Mouse (Mus musculus): ENCODE results near the gene Ntm. TPM values are rescaled to one million over a fixed set of nuclear protein-coding genes. Genes with fewer than 3 reads are reported as not detected.

The Ntm gene
- total and polyA plus RNA-seq, 3 experiments, result not detected

- Histone ChIP-seq H3K27me3 (ENCODE audit: control insufficient read depth in 1 of 2, insufficient read depth in 2 of 2, low read length in 2 of 2) (no peaks in the 10 kb centered on the region), H3K9me3 (replicated peaks; ENCODE audit: insufficient read depth, low read length) (no peaks in the 10 kb centered on the region), H3K4me3 (ENCODE audit: control insufficient read depth in 1 of 2, insufficient read depth in 1 of 2, low read depth in 2 of 2, low read length in 2 of 2) (no peak overlapping the region), H3K79me2 (ENCODE audit: control insufficient read depth, insufficient read depth, low read length, poor library complexity) (no peaks in the 10 kb centered on the region), H3K4me1 (ENCODE audit: control insufficient read depth in 1 of 2, insufficient read depth in 2 of 2, low read length in 2 of 2) (no peaks in the 10 kb centered on the region), H3K27ac (ENCODE audit: control insufficient read depth, low read depth, low read length) (no peak overlapping the region), H3K9ac (ENCODE audit: control insufficient read depth, low read depth, low read length, poor library complexity, severe bottlenecking) (no peak overlapping the region), H3K36me3 (ENCODE audit: control insufficient read depth in 1 of 2, insufficient read depth in 2 of 2, low read length in 2 of 2) (no peaks in the 10 kb centered on the region)
- TF ChIP-seq KAT2A (conservative IDR thresholded peaks at IDR 0.05; ENCODE audit: low read depth, low read length) (no peak), UBTF (IDR thresholded peaks at IDR 0.05; ENCODE audit: borderline replicate concordance, insufficient read depth, low read depth, low read length) (no peak), HCFC1 (IDR thresholded peaks at IDR 0.05; ENCODE audit: low read depth, low read length) (no peak), ZNF384 (IDR thresholded peaks at IDR 0.05; ENCODE audit: low read depth, low read length) (no peak), MYC (IDR thresholded peaks at IDR 0.05; ENCODE audit: low read depth, low read length) (no peak), GABPA (IDR thresholded peaks at IDR 0.05; ENCODE audit: low read depth, low read length) (no peak), NELFE (IDR thresholded peaks at IDR 0.05; ENCODE audit: low read depth, low read length) (no peak), ZKSCAN1 (IDR thresholded peaks at IDR 0.05; ENCODE audit: low read depth, low read length) (no peak), ZMIZ1 (IDR thresholded peaks at IDR 0.05; ENCODE audit: low read depth, low read length) (no peak)
- DNase-seq (ENCODE audit: low read depth, low spot score), result no peak
Measured at GRCm38 (mm10) chr9:29823716-29824115, 139.2 kb downstream of the Ntm start.

- TF ChIP-seq ZMIZ1 (IDR thresholded peaks at IDR 0.05; ENCODE audit: low read depth, low read length), result no peak
- H3K27me3 ChIP-seq (ENCODE audit: control insufficient read depth in 1 of 2, insufficient read depth in 2 of 2, low read length in 2 of 2), result no peaks in the 10 kb centered on the region
- H3K36me3 ChIP-seq (ENCODE audit: control insufficient read depth in 1 of 2, insufficient read depth in 2 of 2, low read length in 2 of 2), result no peaks in the 10 kb centered on the region
- DNase-seq (ENCODE audit: low read depth, low spot score), result no peak
- no peaks in the 10 kb centered on the region for H3K79me2 ChIP-seq (ENCODE audit: control insufficient read depth, insufficient read depth, low read length, poor library complexity)
- no peak overlapping the region for H3K9ac ChIP-seq (ENCODE audit: control insufficient read depth, low read depth, low read length, poor library complexity, severe bottlenecking)
- no peak overlapping the region for H3K27ac ChIP-seq (ENCODE audit: control insufficient read depth, low read depth, low read length)
- H3K4me3 ChIP-seq (ENCODE audit: control insufficient read depth in 1 of 2, insufficient read depth in 1 of 2, low read depth in 2 of 2, low read length in 2 of 2), result no peak overlapping the region
- no peaks in the 10 kb centered on the region for H3K9me3 ChIP-seq (replicated peaks; ENCODE audit: insufficient read depth, low read length)
- no peaks in the 10 kb centered on the region for H3K4me1 ChIP-seq (ENCODE audit: control insufficient read depth in 1 of 2, insufficient read depth in 2 of 2, low read length in 2 of 2)
Measured at GRCm38 (mm10) chr9:29812685-29813084, 150.3 kb downstream of the Ntm start.

- Histone ChIP-seq H3K9ac (ENCODE audit: control insufficient read depth, low read depth, low read length, poor library complexity, severe bottlenecking) (no peak overlapping the region), H3K79me2 (ENCODE audit: control insufficient read depth, insufficient read depth, low read length, poor library complexity) (no peaks in the 10 kb centered on the region), H3K4me3 (ENCODE audit: control insufficient read depth in 1 of 2, insufficient read depth in 1 of 2, low read depth in 2 of 2, low read length in 2 of 2) (no peak overlapping the region), H3K36me3 (ENCODE audit: control insufficient read depth in 1 of 2, insufficient read depth in 2 of 2, low read length in 2 of 2) (no peaks in the 10 kb centered on the region), H3K27ac (ENCODE audit: control insufficient read depth, low read depth, low read length) (no peak overlapping the region), H3K9me3 (replicated peaks; ENCODE audit: insufficient read depth, low read length) (no peaks in the 10 kb centered on the region), H3K4me1 (ENCODE audit: control insufficient read depth in 1 of 2, insufficient read depth in 2 of 2, low read length in 2 of 2) (no peaks in the 10 kb centered on the region), H3K27me3 (ENCODE audit: control insufficient read depth in 1 of 2, insufficient read depth in 2 of 2, low read length in 2 of 2) (no peaks in the 10 kb centered on the region)
- no peak for TF ChIP-seq SMC3 (IDR thresholded peaks at IDR 0.05; ENCODE audit: low read depth, low read length)
- no peak for TF ChIP-seq NELFE (IDR thresholded peaks at IDR 0.05; ENCODE audit: low read depth, low read length)
- TF ChIP-seq ZKSCAN1 (IDR thresholded peaks at IDR 0.05; ENCODE audit: low read depth, low read length), result no peak
- TF ChIP-seq USF2 (IDR thresholded peaks at IDR 0.05; ENCODE audit: borderline replicate concordance in 1 of 2, insufficient read depth in 1 of 2, low read depth in 1 of 2, low read length in 2 of 2), result no peak
- TF ChIP-seq POLR2AphosphoS2 (IDR thresholded peaks at IDR 0.05; ENCODE audit: low read length), result no peak
- no peak for TF ChIP-seq TCF12 (IDR thresholded peaks at IDR 0.05; ENCODE audit: low read depth, low read length)
- TF ChIP-seq E2F4 (IDR thresholded peaks at IDR 0.05; ENCODE audit: borderline replicate concordance, low read depth, low read length), result no peak
- TF ChIP-seq MAFK (IDR thresholded peaks at IDR 0.05; ENCODE audit: borderline replicate concordance, low read depth, low read length), result no peak
- no peak for DNase-seq (ENCODE audit: low read depth, low spot score)
Measured at GRCm38 (mm10) chr9:29806790-29807189, 156.2 kb downstream of the Ntm start.

Data from MEL (cell line).